Mouse (Mus musculus) hindbrain, embryonic 10.5 days (tissue): Measurements from ENCODE around the gene Mif4gd. TPM values are rescaled to one million over a fixed set of nuclear protein-coding genes. Genes with fewer than 3 reads are reported as not detected.

Source experiments
- DNase-seq: peaks from one replicate; pipeline ENCODE4 v3.0.0-alpha.2; 2017; ENCODE audit warnings: low spot score
- H3K27ac ChIP-seq: fragments of 300-500 bp; sonication (generic); 2 replicates; pipeline ENCODE4 v1.5.1; 2016; ENCODE audit warnings: mild to moderate bottlenecking, moderate library complexity
- H3K27me3 ChIP-seq: fragments of 300-500 bp; sonication (generic); 2 replicates; pipeline ENCODE4 v1.6.1; 2016; ENCODE audit warnings: mild to moderate bottlenecking; ENCODE audit not compliant: poor library complexity, insufficient read depth, severe bottlenecking
- H3K36me3 ChIP-seq: fragments of 300-500 bp; sonication (generic); 2 replicates; pipeline ENCODE4 v1.6.1; 2016; ENCODE audit warnings: mild to moderate bottlenecking, moderate library complexity
- H3K4me1 ChIP-seq: fragments of 300-500 bp; sonication (generic); replicated peaks from 2 replicates; pipeline ENCODE4 v1.6.1; 2016; ENCODE audit warnings: mild to moderate bottlenecking
- H3K4me3 ChIP-seq: fragments of 300-500 bp; sonication (generic); 2 replicates; pipeline ENCODE4 v1.5.1; 2016; ENCODE audit warnings: mild to moderate bottlenecking, moderate library complexity
- H3K9me3 ChIP-seq: fragments of 300-500 bp; sonication (generic); 2 replicates; pipeline ENCODE4 v1.6.1; 2016; ENCODE audit warnings: mild to moderate bottlenecking, moderate library complexity
- WGBS: fragments of 180-500 bp; shearing (Covaris S2); methylation state at CpG from one replicate; pipeline ENCODE4 v1.1.7; 2016; 5-methylcytosine and 5-hydroxymethylcytosine counted together
- polyA plus RNA-seq: library from polyadenylated mRNA; unstranded; fragments of >200 nt; fragmentation: Nextera tagmentation; extraction: Ambion mirVana; gene quantifications from 2 replicates; pipeline ENCODE4 v1.2.1, GENCODE M21; 2016

Gene Mif4gd
- polyA plus RNA-seq, 1 experiment from 2014 or later, result 16.3 TPM

- H3K4me1 ChIP-seq, result peaks cover 15% of the 10 kb centered on the region; the same call in 1 of the 2 replicates
- peaks cover 38% of the 10 kb centered on the region for H3K36me3 ChIP-seq
- no peak overlapping the region for H3K27ac ChIP-seq
- no peak overlapping the region for H3K4me3 ChIP-seq
- H3K9me3 ChIP-seq, result no peaks in the 10 kb centered on the region
- H3K27me3 ChIP-seq, result no peaks in the 10 kb centered on the region
- 83% methylated on average over 4 of the region's 4 CpGs for WGBS
- DNase-seq, result no peak
Measured at GRCm38 (mm10) chr11:115641664-115642036, 28.9 kb upstream of the Mif4gd start.

- 56% methylated on average over 14 of the region's 14 CpGs for WGBS
- H3K27ac ChIP-seq, result peak overlapping the region; percentile 12; the same call in 1 of the 2 replicates
- H3K4me3 ChIP-seq, result no peak overlapping the region
Measured at GRCm38 (mm10) chr11:115640978-115641663, 28.4 kb upstream of the Mif4gd start.

GRCm38 (mm10) chr11:115640311-115640828, 27.6 kb upstream of the Mif4gd start:
- DNase-seq, result no peak
- no peak overlapping the region for H3K27ac ChIP-seq
- H3K4me3 ChIP-seq, result no peak overlapping the region

More at GRCm38 (mm10) chr11:115640978-115641663, 28.4 kb upstream of the Mif4gd start:
- Histone ChIP-seq H3K4me1 (peaks cover 15% of the 10 kb centered on the region; the same call in 1 of the 2 replicates), H3K27me3 (no peaks in the 10 kb centered on the region), H3K9me3 (no peaks in the 10 kb centered on the region), H3K36me3 (peaks cover 33% of the 10 kb centered on the region)
- no peak for DNase-seq

GRCm38 (mm10) chr11:115639540-115639939, 26.8 kb upstream of the Mif4gd start:
- H3K4me1 ChIP-seq, result peaks cover 15% of the 10 kb centered on the region; the same call in 1 of the 2 replicates
- H3K9me3 ChIP-seq, result no peaks in the 10 kb centered on the region
- no peaks in the 10 kb centered on the region for H3K27me3 ChIP-seq
- WGBS, result 90% methylated on average over 4 of the region's 4 CpGs
- H3K36me3 ChIP-seq, result peaks cover 19% of the 10 kb centered on the region
- DNase-seq, result no peak
- H3K4me3 ChIP-seq, result no peak overlapping the region
- H3K27ac ChIP-seq, result no peak overlapping the region

More at GRCm38 (mm10) chr11:115640311-115640828, 27.6 kb upstream of the Mif4gd start:
- Histone ChIP-seq H3K4me1 (peaks cover 15% of the 10 kb centered on the region; the same call in 1 of the 2 replicates), H3K36me3 (peaks cover 26% of the 10 kb centered on the region), H3K27me3 (no peaks in the 10 kb centered on the region), H3K9me3 (no peaks in the 10 kb centered on the region)
- 83% methylated on average over 3 of the region's 4 CpGs for WGBS

- no peaks in the 10 kb centered on the region for H3K9me3 ChIP-seq
- no peak overlapping the region for H3K4me3 ChIP-seq
- no peak for DNase-seq
- 0 out of 2 replicates have a peak overlapping the region, but pooled peaks have one; percentile 8 for H3K27ac ChIP-seq
- no peaks in the 10 kb centered on the region for H3K27me3 ChIP-seq
- peaks cover 18% of the 10 kb centered on the region; the same call in 1 of the 2 replicates for H3K4me1 ChIP-seq
- WGBS, result 75% methylated on average over 5 of the region's 5 CpGs
- H3K36me3 ChIP-seq, result peaks cover 11% of the 10 kb centered on the region
Measured at GRCm38 (mm10) chr11:115638498-115639409, 26.0 kb upstream of the Mif4gd start.

GRCm38 (mm10) chr11:115636960-115637359, 24.2 kb upstream of the Mif4gd start:
- DNase-seq, result no peak
- 90% methylated on average over 3 of the region's 3 CpGs for WGBS
- Histone ChIP-seq H3K27ac (no peak overlapping the region), H3K36me3 (no peaks in the 10 kb centered on the region), H3K4me1 (peaks cover 18% of the 10 kb centered on the region; the same call in 1 of the 2 replicates), H3K9me3 (no peaks in the 10 kb centered on the region), H3K27me3 (no peaks in the 10 kb centered on the region), H3K4me3 (no peak overlapping the region)

GRCm38 (mm10) chr11:115635484-115635883, 22.7 kb upstream of the Mif4gd start:
- Histone ChIP-seq H3K27me3 (no peaks in the 10 kb centered on the region), H3K9me3 (no peaks in the 10 kb centered on the region), H3K36me3 (no peaks in the 10 kb centered on the region), H3K4me3 (no peak overlapping the region), H3K27ac (no peak overlapping the region), H3K4me1 (peaks cover 9% of the 10 kb centered on the region; the same call in 1 of the 2 replicates)
- DNase-seq, result no peak
- whole genome bisulfite sequencing, result 73% methylated on average over 8 of the region's 8 CpGs

- H3K27ac ChIP-seq, result no peak overlapping the region
- no peaks in the 10 kb centered on the region for H3K36me3 ChIP-seq
- no peaks in the 10 kb centered on the region for H3K27me3 ChIP-seq
- WGBS, result 85% methylated on average over 8 of the region's 8 CpGs
- no peak for DNase-seq
- H3K9me3 ChIP-seq, result no peaks in the 10 kb centered on the region
- H3K4me1 ChIP-seq, result peaks cover 9% of the 10 kb centered on the region; the same call in 1 of the 2 replicates
- H3K4me3 ChIP-seq, result no peak overlapping the region
Measured at GRCm38 (mm10) chr11:115635041-115635440, 22.3 kb upstream of the Mif4gd start.

- H3K27ac ChIP-seq, result no peak overlapping the region
- 71% methylated on average over 4 of the region's 4 CpGs for WGBS
- no peak for DNase-seq
- H3K4me1 ChIP-seq, result peaks cover 7% of the 10 kb centered on the region; the same call in 1 of the 2 replicates
- no peaks in the 10 kb centered on the region for H3K36me3 ChIP-seq
- H3K4me3 ChIP-seq, result no peak overlapping the region
- H3K27me3 ChIP-seq, result no peaks in the 10 kb centered on the region
- H3K9me3 ChIP-seq, result no peaks in the 10 kb centered on the region
Measured at GRCm38 (mm10) chr11:115634109-115634508, 21.3 kb upstream of the Mif4gd start.

- Histone ChIP-seq H3K27ac (no peak overlapping the region), H3K9me3 (no peaks in the 10 kb centered on the region), H3K27me3 (no peaks in the 10 kb centered on the region), H3K36me3 (no peaks in the 10 kb centered on the region), H3K4me1 (peaks cover 9% of the 10 kb centered on the region; the same call in 1 of the 2 replicates), H3K4me3 (no peak overlapping the region)
- WGBS, result 92% methylated on average over 10 of the region's 10 CpGs
- no peak for DNase-seq
Measured at GRCm38 (mm10) chr11:115632862-115633261, 20.1 kb upstream of the Mif4gd start.

GRCm38 (mm10) chr11:115632247-115632646, 19.5 kb upstream of the Mif4gd start:
- Histone ChIP-seq H3K27ac (no peak overlapping the region), H3K27me3 (no peaks in the 10 kb centered on the region), H3K36me3 (no peaks in the 10 kb centered on the region), H3K4me1 (peaks cover 15% of the 10 kb centered on the region), H3K9me3 (no peaks in the 10 kb centered on the region), H3K4me3 (no peak overlapping the region)
- DNase-seq, result no peak
- WGBS, result 82% methylated on average over 7 of the region's 7 CpGs

- Histone ChIP-seq H3K27ac (no peak overlapping the region), H3K9me3 (no peaks in the 10 kb centered on the region), H3K36me3 (no peaks in the 10 kb centered on the region), H3K27me3 (no peaks in the 10 kb centered on the region), H3K4me1 (peaks cover 20% of the 10 kb centered on the region), H3K4me3 (no peak overlapping the region)
- peak; percentile 49 for DNase-seq
- 25% methylated on average over 3 of the region's 3 CpGs for WGBS
Measured at GRCm38 (mm10) chr11:115631505-115631890, 18.7 kb upstream of the Mif4gd start.
